In the genomic region with DNA sequence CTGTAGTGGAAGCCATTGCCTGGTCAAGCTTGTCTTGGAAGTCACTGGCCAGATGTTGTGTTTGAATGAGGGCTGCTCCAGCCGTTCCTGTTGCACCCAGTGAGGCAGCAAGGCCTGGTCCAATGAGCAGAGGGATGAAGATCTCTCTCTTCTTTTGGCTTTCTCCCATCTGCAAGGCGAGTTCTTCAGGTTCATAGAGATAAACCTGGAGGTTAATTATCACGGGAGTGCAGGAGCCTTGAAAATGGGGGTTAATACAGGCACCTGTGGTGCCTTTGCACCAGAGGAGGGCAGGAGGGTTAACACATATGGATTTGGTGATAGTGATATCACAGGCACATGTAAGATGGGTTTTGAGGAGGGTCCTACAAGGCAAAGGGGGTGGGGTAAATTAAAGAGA, we compare ENCODE assay signal across 25 mouse cellular contexts. TPM values are rescaled to one million over a fixed set of nuclear protein-coding genes. Genes with fewer than 3 reads are reported as not detected.
DNase-seq lines count a peak whose midpoint lies in the region; ATAC-seq and TF ChIP-seq lines count a peak whose summit lies in the region.
"Had no signal": no experiment of that assay in that cellular context is flagged by ENCODE, and none has a peak within 500 bp of the region (broad histone marks: within the 10 kb centered on the region; RNA-seq: fewer than 3 reads in every experiment).

No protein-coding gene starts in this region.

- peak overlapping the region; percentile 63 for H3K4me2 ChIP-seq in liver, embryonic 14.5 days (ENCODE audit: low read depth)
- no peak overlapping the region for H3K4me2 ChIP-seq in midbrain, embryonic 15.5 days
- H3K4me2 ChIP-seq: forebrain, embryonic 12.5 days; heart, embryonic 15.5 days; hindbrain, embryonic 15.5 days; neural tube, embryonic 13.5 days had no signal

- H3K27me3 ChIP-seq in heart, embryonic 10.5 days (ENCODE audit: insufficient read depth, poor library complexity, severe bottlenecking), result peaks cover 34% of the 10 kb centered on the region
- H3K27me3 ChIP-seq in erythroblast, embryonic 14.5 days (ENCODE audit: control insufficient read depth), result no peaks in the 10 kb centered on the region
- no peaks in the 10 kb centered on the region for H3K27me3 ChIP-seq in liver, embryonic 14.5 days (ENCODE audit: control insufficient read depth, insufficient read depth, low read length)
- H3K27me3 ChIP-seq in midbrain, embryonic 15.5 days (replicated peaks), result peaks cover 8% of the 10 kb centered on the region; the same call in 1 of the 2 replicates

- TF ChIP-seq EP300 in liver, embryonic 14.5 days (IDR thresholded peaks at IDR 0.05; ENCODE audit: low read depth), result peak; percentile 93

- WGBS in heart, embryonic 10.5 days, result 38% methylated on average over 3 of the region's 3 CpGs
- 9% methylated on average over 3 of the region's 3 CpGs for WGBS in liver, embryonic 14.5 days (ENCODE audit: insufficient replicate concordance)
- WGBS in midbrain, embryonic 15.5 days, result 60% methylated on average over 3 of the region's 3 CpGs

- H3K27ac ChIP-seq in heart, embryonic 10.5 days, result no peak overlapping the region
- H3K27ac ChIP-seq in liver, embryonic 14.5 days, result peak overlapping the region; percentile 86
- no peak overlapping the region for H3K27ac ChIP-seq in midbrain, embryonic 15.5 days
- H3K27ac ChIP-seq: embryonic facial prominence, embryonic 10.5 days; forebrain, embryonic 12.5 days; heart, embryonic 15.5 days; hindbrain, embryonic 15.5 days; neural tube, embryonic 13.5 days had no signal

- ATAC-seq in liver, embryonic 14.5 days (ENCODE audit: insufficient read depth), result peak; percentile 75
- no peak for ATAC-seq in midbrain, embryonic 15.5 days (replicated peaks)

- intact Hi-C loops in heart, postnatal 14 days (cut with DNase I), result loop anchor here (5.0 kb wide), 1 partner anchor 35 kb away; no protein-coding TSS in a partner anchor
- intact Hi-C loops in heart, postnatal 10 days (cut with DNase I), result no loop called here

- H3K4me3 ChIP-seq in heart, embryonic 10.5 days, result no peak overlapping the region
- peak overlapping the region; percentile 26 for H3K4me3 ChIP-seq in erythroblast, embryonic 14.5 days (replicated peaks)
- H3K4me3 ChIP-seq in liver, embryonic 14.5 days (ENCODE audit: insufficient read depth in 1 of 2, low read depth in 2 of 2, low read length in 2 of 2), result no peak overlapping the region; a peak in 1 of 4 replicates
- no peak overlapping the region for H3K4me3 ChIP-seq in midbrain, embryonic 15.5 days
- H3K4me3 ChIP-seq: embryonic facial prominence, embryonic 10.5 days; forebrain, embryonic 12.5 days; heart, embryonic 15.5 days; hindbrain, embryonic 15.5 days; neural tube, embryonic 13.5 days had no signal

- peak overlapping the region; percentile 38 for H3K9ac ChIP-seq in liver, embryonic 14.5 days (replicated peaks)
- no peak overlapping the region for H3K9ac ChIP-seq in midbrain, embryonic 15.5 days
- H3K9ac ChIP-seq: forebrain, embryonic 12.5 days; heart, embryonic 15.5 days; hindbrain, embryonic 15.5 days; neural tube, embryonic 13.5 days had no signal

- H3K9me3 ChIP-seq in heart, embryonic 10.5 days, result no peaks in the 10 kb centered on the region
- peaks cover 3% of the 10 kb centered on the region for H3K9me3 ChIP-seq in erythroblast, embryonic 14.5 days (ENCODE audit: control insufficient read depth, low read length)
- no peaks in the 10 kb centered on the region for H3K9me3 ChIP-seq in liver, embryonic 14.5 days (ENCODE audit: control insufficient read depth, low read length)
- H3K9me3 ChIP-seq in midbrain, embryonic 15.5 days, result no peaks in the 10 kb centered on the region
- H3K9me3 ChIP-seq: embryonic facial prominence, embryonic 10.5 days; forebrain, embryonic 12.5 days; heart, embryonic 15.5 days; hindbrain, embryonic 15.5 days; neural tube, embryonic 13.5 days had no signal

- peaks cover 33% of the 10 kb centered on the region for H3K4me1 ChIP-seq in heart, embryonic 10.5 days
- peaks cover 79% of the 10 kb centered on the region for H3K4me1 ChIP-seq in erythroblast, embryonic 14.5 days (ENCODE audit: control insufficient read depth)
- peaks cover 59 to 65% of the 10 kb centered on the region in 2 experiments for H3K4me1 ChIP-seq in liver, embryonic 14.5 days (replicated peaks; ENCODE audit: control insufficient read depth in 2 of 2, insufficient read depth in 2 of 2, low read length in 1 of 2)
- no peaks in the 10 kb centered on the region for H3K4me1 ChIP-seq in midbrain, embryonic 15.5 days
- H3K4me1 ChIP-seq: hindbrain, embryonic 15.5 days; neural tube, embryonic 13.5 days had no signal

- peak; percentile 85 for DNase-seq in heart, embryonic 10.5 days (ENCODE audit: low spot score)
- no peak for DNase-seq in heart, postnatal 14 days
- peak; percentile 74 to 79 (median 78) for DNase-seq in liver, embryonic 14.5 days (ENCODE audit: low read depth in 3 of 3, low spot score in 3 of 3)
- DNase-seq in heart, postnatal 10 days, result no peak
- DNase-seq in kidney, postnatal 36 days, result no peak
- DNase-seq: cerebellum, adult 9-11 months; kidney, adult 2 months; kidney, postnatal 10 days; lung, adult 18-20 months; lung, postnatal 10 days; midbrain, embryonic 14.5 days; retina, postnatal 1 day; right cerebral cortex, postnatal 25 days; thymus, adult 18-20 months; thymus, postnatal 36 days had no signal

- TF ChIP-seq CTCF in liver, embryonic 14.5 days (IDR thresholded peaks at IDR 0.05; ENCODE audit: low read depth), result 0 out of 2 replicates have a peak, but pooled peaks have one; percentile 7

- H3K36me3 ChIP-seq in heart, embryonic 10.5 days, result no peaks in the 10 kb centered on the region
- no peaks in the 10 kb centered on the region; the same call in 1 of the 2 replicates for H3K36me3 ChIP-seq in erythroblast, embryonic 14.5 days (ENCODE audit: control insufficient read depth)
- no peaks in the 10 kb centered on the region for H3K36me3 ChIP-seq in liver, embryonic 14.5 days (replicated peaks; ENCODE audit: control insufficient read depth, insufficient read depth, low read depth)
- H3K36me3 ChIP-seq in midbrain, embryonic 15.5 days (replicated peaks), result no peaks in the 10 kb centered on the region
- H3K36me3 ChIP-seq: embryonic facial prominence, embryonic 10.5 days; forebrain, embryonic 12.5 days; heart, embryonic 15.5 days; hindbrain, embryonic 15.5 days; neural tube, embryonic 13.5 days had no signal

RNA-seq across cellular contexts. Expression of a gene that starts 6.3 kb away (rescaled TPM):
- 0.15 and 1.4 TPM in 2 replicates for polyA plus RNA-seq in heart, embryonic 10.5 days (2016; fragmentation: Nextera tagmentation; extraction: Ambion mirVana)
- 1 to 10 TPM; 1.8 to 2.5 TPM for total RNA-seq in heart, postnatal 14 days (2021)
- 0.12 and 0.40 TPM in 2 replicates for polyA plus RNA-seq in erythroblast, embryonic 14.5 days (2012)
- 4.3 and 5.3 TPM in 2 replicates for polyA plus RNA-seq in liver, embryonic 14.5 days (2012; rRNA removed)
- 4.7 TPM in 2 replicates for polyA plus RNA-seq in liver, embryonic 14.5 days (2014; fragmentation: Nextera tagmentation; extraction: Ambion mirVana)
- total RNA-seq in heart, postnatal 10 days (2021), result 1 to 10 TPM; 1.1 to 1.6 TPM
- 1.2 and 1.6 TPM in 2 replicates for polyA plus RNA-seq in midbrain, embryonic 15.5 days (2015; fragmentation: Nextera tagmentation; extraction: Ambion mirVana)

RNA-seq across cellular contexts. Expression of a gene that starts 10.0 kb away (rescaled TPM):
- 0.43 and 1.6 TPM in 2 replicates for polyA plus RNA-seq in heart, embryonic 10.5 days (2016; fragmentation: Nextera tagmentation; extraction: Ambion mirVana)
- total RNA-seq in heart, postnatal 14 days (2021), result 1 to 10 TPM in 1 of 2 experiments, under 1 TPM in 1; 0.41 to 1.6 TPM
- polyA plus RNA-seq in erythroblast, embryonic 14.5 days (2012), result 0.13 TPM in 1 of 2 replicates, not detected in the other
- 6.3 and 9.0 TPM in 2 replicates for polyA plus RNA-seq in liver, embryonic 14.5 days (2012; rRNA removed)
- polyA plus RNA-seq in liver, embryonic 14.5 days (2014; fragmentation: Nextera tagmentation; extraction: Ambion mirVana), result 1.2 and 2.8 TPM in 2 replicates
- 1 to 10 TPM in 1 of 2 experiments, under 1 TPM in 1; 0.86 to 1.1 TPM for total RNA-seq in heart, postnatal 10 days (2021)
- polyA plus RNA-seq in midbrain, embryonic 15.5 days (2015; fragmentation: Nextera tagmentation; extraction: Ambion mirVana), result 0.13 and 0.19 TPM in 2 replicates
- total RNA-seq: layer of hippocampus, adult 18-20 months; layer of hippocampus, postnatal 14 days; megakaryocyte, adult 5-6 weeks had no signal
- polyA plus RNA-seq: forebrain, embryonic 12.5 days; neural tube, embryonic 13.5 days had no signal

RNA-seq across cellular contexts. Expression of a gene that starts 13.5 kb away (rescaled TPM):
- polyA plus RNA-seq in heart, embryonic 10.5 days (2016; fragmentation: Nextera tagmentation; extraction: Ambion mirVana), result 67.3 and 107 TPM in 2 replicates
- total RNA-seq in heart, postnatal 14 days (2021), result 10 to 100 TPM; 39.7 to 46.4 TPM
- polyA plus RNA-seq in erythroblast, embryonic 14.5 days (2012), result 40.7 and 52.6 TPM in 2 replicates
- polyA plus RNA-seq in liver, embryonic 14.5 days (2012; rRNA removed), result 36.3 and 50.8 TPM in 2 replicates
- polyA plus RNA-seq in liver, embryonic 14.5 days (2014; fragmentation: Nextera tagmentation; extraction: Ambion mirVana), result 49.5 and 61.7 TPM in 2 replicates
- total RNA-seq in heart, postnatal 10 days (2021), result 10 to 100 TPM; 54.7 to 55.6 TPM
- polyA plus RNA-seq in midbrain, embryonic 15.5 days (2015; fragmentation: Nextera tagmentation; extraction: Ambion mirVana), result 175 and 189 TPM in 2 replicates

RNA-seq across cellular contexts. Expression of a gene that starts 28.0 kb away (rescaled TPM):
- 192 and 214 TPM in 2 replicates for polyA plus RNA-seq in heart, embryonic 10.5 days (2016; fragmentation: Nextera tagmentation; extraction: Ambion mirVana)
- total RNA-seq in heart, postnatal 14 days (2021), result 10 to 100 TPM; 25.8 to 27.7 TPM
- polyA plus RNA-seq in erythroblast, embryonic 14.5 days (2012), result 13.3 and 13.4 TPM in 2 replicates
- 61.3 and 62.4 TPM in 2 replicates for polyA plus RNA-seq in liver, embryonic 14.5 days (2012; rRNA removed)
- 30.2 and 34.2 TPM in 2 replicates for polyA plus RNA-seq in liver, embryonic 14.5 days (2014; fragmentation: Nextera tagmentation; extraction: Ambion mirVana)
- total RNA-seq in heart, postnatal 10 days (2021), result 10 to 100 TPM; 25.8 to 29.6 TPM
- 175 and 176 TPM in 2 replicates for polyA plus RNA-seq in midbrain, embryonic 15.5 days (2015; fragmentation: Nextera tagmentation; extraction: Ambion mirVana)

RNA-seq across cellular contexts. Expression of a gene that starts 38.0 kb away (rescaled TPM):
- polyA plus RNA-seq in heart, embryonic 10.5 days (2016; fragmentation: Nextera tagmentation; extraction: Ambion mirVana), result 38.0 and 42.0 TPM in 2 replicates
- total RNA-seq in heart, postnatal 14 days (2021), result 10 to 100 TPM; 38.4 to 46.8 TPM
- 0.29 and 0.32 TPM in 2 replicates for polyA plus RNA-seq in erythroblast, embryonic 14.5 days (2012)
- polyA plus RNA-seq in liver, embryonic 14.5 days (2012; rRNA removed), result 7.6 and 8.6 TPM in 2 replicates
- polyA plus RNA-seq in liver, embryonic 14.5 days (2014; fragmentation: Nextera tagmentation; extraction: Ambion mirVana), result 19.8 and 23.5 TPM in 2 replicates
- total RNA-seq in heart, postnatal 10 days (2021), result 10 to 100 TPM; 39.6 to 42.9 TPM
- 70.1 and 74.5 TPM in 2 replicates for polyA plus RNA-seq in midbrain, embryonic 15.5 days (2015; fragmentation: Nextera tagmentation; extraction: Ambion mirVana)

Comparison
In these comparisons a context has a peak if more than half of its experiments do, and no peak if none do; other contexts are left out.
1. DNase-seq: peak in heart, embryonic 10.5 days (single experiment) and liver, embryonic 14.5 days (3 of 3); none in heart, postnatal 14 days (0 of 2), heart, postnatal 10 days (0 of 2) and kidney, postnatal 36 days (0 of 2).